Mouse (Mus musculus) heart, adult 9 months (tissue): ENCODE data around the gene Vmn2r29.
"Not testable (repeated sequence)": the region's sequence is repeated elsewhere in the genome, so short reads cannot be mapped to it uniquely, and the experiment has no call there.

Experiments
- DNase-seq, 2 experiments: peaks; one replicate each; pipeline ENCODE4 v3.0.0; 2022; ENCODE audit warnings: low spot score in 2 of 2

Gene Vmn2r29

DNA sequence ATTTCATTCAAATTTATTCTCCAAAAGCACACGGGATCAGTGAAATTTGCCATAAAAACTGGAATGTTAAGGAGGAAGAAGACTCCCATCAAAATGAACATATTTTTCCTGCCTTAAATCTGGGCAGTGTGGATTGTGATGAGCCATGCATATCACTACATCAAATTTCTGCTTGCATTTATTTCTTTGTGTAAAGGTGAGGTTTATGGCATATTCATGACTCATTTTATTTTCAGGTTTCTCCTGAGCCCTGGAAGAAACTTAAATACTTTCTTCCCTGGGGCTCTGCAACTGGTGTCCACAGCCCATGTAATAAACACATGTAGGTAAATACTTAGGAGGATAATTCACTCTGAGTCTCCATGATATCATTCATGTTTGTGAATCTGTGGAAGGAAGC, at the start of gene Vmn2r29:
Vmn2r29 (minus strand) TSS at position 101 of the 400 bp plus-strand sequence.
- DNase-seq, result not testable (repeated sequence)

DNA sequence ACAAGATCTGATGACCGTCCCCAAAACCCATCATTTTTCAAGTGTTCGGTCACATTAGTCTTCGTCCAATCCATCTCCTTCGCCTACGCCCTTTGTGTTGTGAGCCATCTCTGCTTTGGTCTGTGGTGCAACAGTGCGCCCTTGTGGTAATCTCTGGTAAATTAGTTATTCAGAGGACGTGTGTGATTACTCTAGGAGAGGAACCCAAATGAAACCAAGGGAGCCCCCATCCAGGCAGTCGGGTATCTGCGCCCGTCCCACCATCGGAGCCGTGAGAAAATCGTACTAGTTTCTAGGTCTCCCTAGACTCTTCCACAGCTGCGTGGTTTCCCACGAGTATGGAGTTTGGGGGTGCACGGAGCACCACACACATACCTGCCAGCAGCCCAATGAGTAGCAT, 48.5 kb upstream of the Vmn2r29 start:
- no peak for DNase-seq

DNA sequence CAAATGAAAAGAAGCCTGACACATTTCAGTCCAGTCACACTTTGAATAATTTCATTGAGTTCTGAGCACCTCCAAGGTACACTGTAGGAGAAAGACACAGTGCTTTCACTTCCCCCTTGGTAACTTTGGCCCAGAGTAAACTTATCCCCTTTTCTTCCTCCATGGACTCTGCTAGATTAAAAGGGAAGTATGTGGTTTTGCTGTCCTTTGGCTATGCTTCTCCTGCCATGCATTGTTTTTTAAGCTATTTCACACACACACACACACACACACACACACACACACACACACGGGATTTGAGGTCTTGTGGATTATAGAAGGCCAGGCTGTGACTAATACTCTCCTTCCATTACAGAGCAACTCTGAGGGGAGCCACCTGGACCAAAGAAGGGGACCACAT, 34.3 kb upstream of the Vmn2r29 start:
- peak in 1 of 2 experiments; percentile 38 for DNase-seq

DNA sequence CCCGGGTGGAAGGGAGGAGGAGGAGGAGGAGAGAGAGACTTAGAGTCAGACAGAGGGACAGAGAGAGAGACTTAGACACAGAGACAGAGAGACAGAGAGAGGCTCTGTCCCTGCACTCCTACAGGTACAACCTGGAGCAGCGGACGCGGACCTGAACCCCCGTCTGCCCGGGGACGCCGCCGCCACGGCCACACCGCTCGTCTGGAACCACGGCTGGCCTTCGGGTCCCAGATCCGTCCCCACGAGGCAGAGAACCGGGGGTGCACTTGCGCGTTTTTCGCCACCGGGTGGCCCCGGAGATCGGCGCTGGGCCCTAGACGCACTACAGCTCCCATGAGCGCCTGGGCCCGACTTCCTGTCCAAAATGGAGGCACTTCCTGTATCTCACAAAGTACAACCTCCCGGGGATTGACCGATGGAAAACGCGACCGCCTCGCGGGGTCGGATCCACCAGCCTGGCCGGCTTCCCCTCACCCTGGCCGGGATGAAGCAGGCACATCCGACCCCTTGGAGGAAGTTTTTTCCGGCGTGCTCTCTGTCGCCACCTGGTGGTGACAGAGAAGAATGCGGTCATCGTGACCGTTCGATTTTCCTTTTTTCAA, 30.9 kb upstream of the Vmn2r29 start, which contains the start of gene Gm45844:
Gm45844 (minus strand) TSS at position 324 of the 602 bp plus-strand sequence.
- DNase-seq, result peak; percentile 92 to 93

DNA sequence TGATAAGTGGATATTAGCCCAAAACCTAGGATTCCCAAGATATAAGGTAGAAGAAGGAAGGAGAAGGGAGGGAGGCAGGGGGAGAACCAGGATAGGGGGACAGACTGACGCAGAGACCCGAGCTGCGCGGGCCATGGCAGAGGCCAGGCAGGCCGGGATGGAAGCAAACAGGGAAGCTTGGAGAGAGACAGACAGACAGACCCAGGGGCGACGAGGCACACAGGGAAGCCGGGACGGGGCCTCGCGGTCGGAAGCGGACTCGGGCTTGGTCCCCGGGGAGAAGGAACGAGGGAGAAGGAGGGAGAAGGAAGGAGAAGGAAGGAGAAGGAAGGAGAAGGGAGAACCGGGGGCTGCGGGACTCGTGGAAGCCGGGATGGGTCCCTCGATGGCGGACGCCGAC, 30.4 kb upstream of the Vmn2r29 start:
- DNase-seq, result not testable (repeated sequence)

DNA sequence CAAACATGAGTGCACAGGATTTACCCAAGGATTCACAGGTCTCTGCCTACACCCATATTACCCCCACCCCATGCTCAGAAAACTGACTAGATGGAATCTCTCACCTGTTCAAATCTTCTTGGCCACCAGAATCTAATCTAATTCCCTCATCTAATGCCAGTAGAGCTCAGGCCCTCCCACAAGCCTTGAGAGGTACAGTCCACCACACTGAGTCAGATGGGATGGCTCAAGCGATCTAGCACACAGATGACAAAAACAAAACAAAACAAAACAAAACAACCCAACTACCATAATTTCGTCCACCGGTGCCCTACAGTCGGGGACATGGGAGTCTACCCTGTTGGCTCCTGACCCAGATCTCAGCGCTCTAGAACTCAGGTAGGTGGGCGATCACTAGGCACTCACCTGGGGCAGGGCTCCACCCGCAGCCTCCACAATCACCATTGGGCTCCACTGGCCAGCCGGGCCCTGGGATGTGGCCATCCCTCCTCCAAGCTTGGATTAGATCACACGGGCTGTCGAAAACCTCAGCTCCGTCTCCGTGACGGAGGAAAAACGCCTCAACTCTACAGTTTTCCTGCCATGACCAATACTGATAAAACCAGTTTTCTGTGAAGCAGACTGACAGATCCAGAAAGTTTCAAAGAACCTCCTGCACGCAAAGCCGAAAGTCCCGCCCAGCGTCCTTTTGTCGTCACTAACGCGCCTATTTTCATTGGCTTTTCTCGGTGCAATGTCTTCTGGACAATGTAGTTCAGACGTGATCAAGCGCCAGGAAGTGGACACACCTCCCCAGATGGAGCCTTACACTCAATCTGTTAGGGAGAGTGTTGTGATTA, 37.6 kb downstream of the Vmn2r29 start, which contains the start of gene Zfp772:
Zfp772 (minus strand) TSS at position 686 of the 839 bp plus-strand sequence.
- DNase-seq, result peak; percentile 52 to 57

DNA sequence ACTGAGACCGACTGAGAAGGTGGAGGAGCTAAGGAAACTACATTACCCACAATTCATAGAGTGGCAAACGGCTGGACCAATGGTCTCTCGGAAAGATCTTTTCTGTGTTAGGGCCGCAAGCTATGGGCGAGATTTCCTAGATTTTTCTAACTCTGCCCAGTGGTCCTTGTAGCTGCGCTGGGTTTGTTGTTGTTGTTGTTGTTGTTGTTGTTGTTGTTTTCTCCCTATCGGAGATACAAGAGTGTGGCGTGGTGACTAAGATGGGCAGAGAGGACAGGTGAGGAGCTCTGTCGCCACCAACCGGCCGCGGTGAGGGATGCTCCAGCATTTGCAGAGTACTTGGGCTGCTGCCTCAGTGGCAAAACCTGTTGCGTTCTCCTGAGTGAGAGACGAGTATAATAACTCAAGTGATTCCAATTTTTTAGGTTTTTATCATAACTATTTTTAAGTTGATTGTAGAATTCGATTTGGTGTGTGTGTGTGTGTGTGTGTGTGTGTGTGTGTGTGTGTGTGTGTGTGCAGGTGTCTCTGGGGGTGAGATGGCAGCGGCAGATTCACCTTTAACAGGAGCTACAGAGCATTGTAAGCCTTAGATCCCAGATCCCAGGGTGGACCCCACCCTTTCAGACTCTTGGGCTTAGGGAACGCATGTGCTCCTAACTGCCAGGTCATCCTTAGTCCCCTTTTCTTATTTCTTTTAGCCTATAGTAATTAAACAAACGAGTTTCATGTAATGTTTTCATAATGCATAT, 58.8 kb downstream of the Vmn2r29 start:
- DNase-seq, result peak; percentile 50 to 54

DNA sequence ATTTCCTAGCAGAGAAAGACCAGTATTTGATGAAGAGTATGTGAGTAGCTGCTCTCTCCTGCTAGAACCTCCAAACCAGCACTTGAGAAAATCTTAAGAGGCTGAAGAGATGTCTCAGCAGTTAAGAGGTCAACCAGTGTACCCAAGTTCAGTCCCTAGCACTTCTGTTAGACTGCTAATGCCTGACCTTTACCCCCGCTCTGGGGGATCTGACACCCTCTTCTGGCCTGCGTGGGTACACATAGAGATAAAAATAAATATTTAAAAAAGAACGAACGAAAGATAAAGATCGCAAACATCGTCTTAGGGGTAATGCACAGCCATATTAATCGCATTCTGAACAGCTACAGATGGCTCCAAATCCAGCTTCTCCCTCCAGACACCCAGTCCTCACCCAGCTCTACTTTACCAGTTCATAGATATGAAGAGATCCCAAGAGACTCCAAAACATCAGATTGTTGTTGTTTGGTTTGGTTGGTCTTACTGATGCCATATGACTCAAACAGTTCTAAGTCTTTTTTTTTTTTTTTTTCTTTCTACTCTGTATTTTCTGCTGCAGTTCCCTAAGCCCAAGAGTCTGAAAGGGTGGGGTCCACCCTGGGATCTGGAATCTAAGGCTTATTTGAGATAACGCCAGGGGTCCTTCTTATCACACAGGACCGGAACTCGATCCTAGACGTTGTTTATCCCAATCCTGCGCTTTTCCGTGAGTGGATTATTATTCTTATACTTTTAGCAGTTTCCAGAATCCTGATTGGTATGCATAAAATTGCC, 59.5 kb downstream of the Vmn2r29 start:
- DNase-seq, result no peak

DNA sequence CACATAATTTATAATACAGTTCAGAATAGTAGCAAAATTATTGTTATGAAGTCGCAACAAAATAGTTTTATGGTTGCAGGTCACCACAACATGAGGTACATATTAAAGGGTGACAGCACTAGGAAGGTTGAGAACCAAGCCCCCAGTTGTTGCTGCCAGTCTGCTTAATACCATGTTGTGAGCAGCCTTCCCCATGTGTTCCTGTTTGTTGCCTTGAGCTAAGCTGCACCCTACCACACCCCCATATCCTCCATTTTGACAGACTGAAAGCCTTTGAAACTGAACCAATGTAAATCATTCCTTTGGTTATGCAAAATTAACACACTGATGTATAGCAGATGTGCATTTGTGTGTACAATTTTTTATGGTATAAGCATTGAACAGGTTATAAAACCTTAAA, 61.2 kb downstream of the Vmn2r29 start:
- DNase-seq, result no peak
